Mouse (Mus musculus): Measurements from ENCODE around the gene Stim1. TPM values are rescaled to one million over a fixed set of nuclear protein-coding genes. Genes with fewer than 3 reads are reported as not detected.
"Not testable (repeated sequence)": the region's sequence is repeated elsewhere in the genome, so short reads cannot be mapped to it uniquely, and the experiment has no call there.

The Stim1 gene
- polyA plus RNA-seq, 1 experiment from 2014 or later, result 11.7 TPM

GRCm38 (mm10) chr7:102253631-102254030 lies 14.0 kb upstream of the Stim1 start:
- no peaks in the 10 kb centered on the region for H3K9me3 ChIP-seq
- ATAC-seq (ENCODE audit: low FRiP score), result no peak
- H3K4me3 ChIP-seq (replicated peaks), result no peak overlapping the region
- H3K27me3 ChIP-seq, result no peaks in the 10 kb centered on the region
- H3K4me1 ChIP-seq, result peaks cover 9% of the 10 kb centered on the region
- 96% methylated on average over 1 of the region's 1 CpGs for WGBS
- H3K4me2 ChIP-seq, result no peak overlapping the region
- H3K9ac ChIP-seq, result no peak overlapping the region
- H3K27ac ChIP-seq, result no peak overlapping the region
- no peaks in the 10 kb centered on the region for H3K36me3 ChIP-seq (replicated peaks)

- H3K27me3 ChIP-seq, result no peaks in the 10 kb centered on the region
- WGBS, result 82% methylated on average over 3 of the region's 3 CpGs
- H3K36me3 ChIP-seq (replicated peaks), result no peaks in the 10 kb centered on the region
- H3K27ac ChIP-seq, result no peak within 1 kb of the TSS
- no peak within 1 kb of the TSS for H3K4me2 ChIP-seq
- no peak within 1 kb of the TSS for H3K4me3 ChIP-seq (replicated peaks)
- no peak for ATAC-seq (ENCODE audit: low FRiP score)
- no peaks in the 10 kb centered on the region for H3K4me1 ChIP-seq
- H3K9ac ChIP-seq, result no peak within 1 kb of the TSS
- no peaks in the 10 kb centered on the region for H3K9me3 ChIP-seq
Observed at GRCm38 (mm10) chr7:102255954-102256353, 11.7 kb upstream of the Stim1 start, which contains the start of gene Rhog. Rhog (minus strand) TSS chr7:102256054.

DNA sequence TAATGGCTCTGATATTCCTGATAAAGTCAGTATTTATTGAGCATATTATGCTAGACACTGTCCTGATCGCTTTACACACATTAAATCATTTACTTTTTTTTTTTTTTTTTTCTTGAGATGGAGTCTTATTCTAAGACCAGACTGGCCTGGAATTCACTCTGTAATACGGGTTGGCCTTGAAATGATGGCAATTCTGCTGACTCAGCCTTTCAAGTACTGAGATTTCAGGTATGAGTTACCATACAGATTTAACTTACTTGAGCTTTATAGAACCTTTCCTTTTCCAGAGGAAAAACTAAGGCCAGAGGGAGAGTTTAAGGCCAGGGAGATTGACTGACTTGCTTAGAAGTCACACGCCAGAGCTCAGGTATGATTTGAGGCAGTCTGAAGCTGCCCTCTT lies 11.0 kb upstream of the Stim1 start:
- Histone ChIP-seq H3K27me3 (no peaks in the 10 kb centered on the region), H3K36me3 (replicated peaks) (no peaks in the 10 kb centered on the region), H3K9me3 (no peaks in the 10 kb centered on the region), H3K9ac (no peak overlapping the region), H3K4me2 (no peak overlapping the region), H3K27ac (no peak overlapping the region), H3K4me3 (replicated peaks) (no peak overlapping the region), H3K4me1 (no peaks in the 10 kb centered on the region)
- ATAC-seq (ENCODE audit: low FRiP score), result no peak
- 78% methylated on average over 3 of the region's 3 CpGs for WGBS

DNA sequence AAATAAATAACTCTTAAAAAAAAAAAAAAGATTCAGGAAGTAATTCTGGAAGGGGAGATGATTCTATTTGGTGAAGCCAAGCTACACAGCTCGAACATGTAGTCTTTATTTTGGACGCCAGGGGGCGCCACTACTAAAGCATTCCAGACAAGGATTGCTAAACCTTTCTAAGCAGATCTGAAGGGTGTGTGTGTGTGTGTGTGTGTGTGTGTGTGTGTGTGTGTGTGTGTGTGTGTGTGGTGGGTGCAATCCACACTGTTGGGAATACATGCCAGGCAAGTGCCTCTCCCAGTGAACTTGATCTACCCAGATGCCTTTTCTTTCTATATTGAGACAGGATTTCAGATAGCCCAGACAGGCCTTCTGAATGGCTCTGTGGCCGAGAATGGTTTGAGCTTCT lies 9.4 kb upstream of the Stim1 start:
- Histone ChIP-seq H3K9ac (no peak overlapping the region), H3K9me3 (no peaks in the 10 kb centered on the region), H3K27ac (no peak overlapping the region), H3K36me3 (replicated peaks) (no peaks in the 10 kb centered on the region), H3K27me3 (no peaks in the 10 kb centered on the region), H3K4me1 (no peaks in the 10 kb centered on the region), H3K4me2 (no peak overlapping the region), H3K4me3 (replicated peaks) (no peak overlapping the region)
- 13% methylated on average over 4 of the region's 4 CpGs for WGBS
- peak; percentile 70; the same call in 1 of the 2 replicates for ATAC-seq (ENCODE audit: low FRiP score)

DNA sequence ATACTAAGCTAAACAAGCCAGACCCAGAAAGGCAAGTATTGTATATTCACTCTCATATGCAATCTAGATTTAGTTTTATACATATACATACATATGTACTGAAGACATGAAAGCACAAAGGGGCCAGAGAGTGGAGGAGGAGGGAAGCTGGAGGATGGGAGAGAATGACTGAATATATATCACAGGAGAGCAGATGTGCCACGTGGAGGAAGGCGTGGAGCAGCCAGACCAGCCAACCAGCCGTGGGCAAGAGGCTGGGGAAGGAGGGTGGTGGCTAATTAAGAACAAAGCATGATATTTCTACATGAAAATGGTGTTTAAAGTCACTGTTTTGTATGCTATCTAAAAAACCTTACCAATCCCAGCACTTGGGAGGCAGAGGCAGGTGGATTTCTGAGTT lies 8.9 kb upstream of the Stim1 start:
- Histone ChIP-seq H3K4me1 (no peaks in the 10 kb centered on the region), H3K9me3 (no peaks in the 10 kb centered on the region), H3K9ac (no peak overlapping the region), H3K4me2 (no peak overlapping the region), H3K27me3 (no peaks in the 10 kb centered on the region), H3K27ac (no peak overlapping the region), H3K36me3 (replicated peaks) (no peaks in the 10 kb centered on the region), H3K4me3 (replicated peaks) (no peak overlapping the region)
- ATAC-seq (ENCODE audit: low FRiP score), result no peak
- 79% methylated on average over 3 of the region's 3 CpGs for WGBS

GRCm38 (mm10) chr7:102259716-102260479 lies 7.7 kb upstream of the Stim1 start:
- WGBS, result 81% methylated on average over 10 of the region's 10 CpGs
- no peaks in the 10 kb centered on the region for H3K36me3 ChIP-seq (replicated peaks)
- H3K4me2 ChIP-seq, result no peak overlapping the region
- no peak overlapping the region for H3K4me3 ChIP-seq (replicated peaks)
- H3K27ac ChIP-seq, result no peak overlapping the region
- no peaks in the 10 kb centered on the region for H3K9me3 ChIP-seq
- no peaks in the 10 kb centered on the region for H3K27me3 ChIP-seq
- no peak overlapping the region for H3K9ac ChIP-seq
- no peaks in the 10 kb centered on the region for H3K4me1 ChIP-seq
- no peak for ATAC-seq (ENCODE audit: low FRiP score)

DNA sequence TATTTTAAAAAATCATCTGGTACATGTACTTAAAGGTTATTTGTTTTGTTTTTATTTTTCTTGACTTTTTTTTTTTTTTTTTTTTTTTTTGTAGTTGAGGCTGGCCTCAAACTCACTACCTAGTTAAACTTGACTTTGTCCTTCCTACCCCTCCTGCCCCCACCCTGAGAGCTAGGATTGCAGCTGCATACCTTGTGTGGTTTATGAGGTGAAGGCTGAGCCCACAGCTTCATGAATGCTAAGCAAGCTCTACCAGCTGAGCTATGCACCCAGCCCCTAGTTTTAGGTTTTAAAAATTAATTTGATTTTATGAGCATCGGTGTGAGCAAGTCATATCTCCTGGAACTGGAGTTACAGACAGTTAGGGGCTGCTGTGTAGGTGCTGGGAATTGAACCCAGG lies 7.1 kb upstream of the Stim1 start:
- Histone ChIP-seq H3K27me3 (no peaks in the 10 kb centered on the region), H3K27ac (no peak overlapping the region), H3K4me1 (no peaks in the 10 kb centered on the region), H3K36me3 (replicated peaks) (no peaks in the 10 kb centered on the region), H3K4me2 (no peak overlapping the region), H3K4me3 (replicated peaks) (no peak overlapping the region), H3K9ac (no peak overlapping the region), H3K9me3 (no peaks in the 10 kb centered on the region)
- 87% methylated on average over 1 of the region's 1 CpGs for WGBS
- ATAC-seq (ENCODE audit: low FRiP score), result no peak

GRCm38 (mm10) chr7:102263020-102263419 lies 4.6 kb upstream of the Stim1 start:
- Histone ChIP-seq H3K9me3 (no peaks in the 10 kb centered on the region), H3K27ac (no peak overlapping the region), H3K4me2 (no peak overlapping the region), H3K27me3 (peaks cover under 1% of the 10 kb centered on the region; the same call in 1 of the 2 replicates), H3K36me3 (replicated peaks) (no peaks in the 10 kb centered on the region), H3K9ac (no peak overlapping the region), H3K4me3 (replicated peaks) (no peak overlapping the region), H3K4me1 (0 out of 2 replicates have a peak, but pooled peaks cover under 1% of the 10 kb centered on the region)
- WGBS, result 82% methylated on average over 2 of the region's 2 CpGs
- no peak for ATAC-seq (ENCODE audit: low FRiP score)

- not testable (repeated sequence) for H3K4me3 ChIP-seq (replicated peaks); H3K4me1 ChIP-seq; H3K4me2 ChIP-seq; H3K27ac ChIP-seq; H3K36me3 ChIP-seq (replicated peaks); H3K9me3 ChIP-seq; H3K9ac ChIP-seq; ATAC-seq (ENCODE audit: low FRiP score)
- H3K27me3 ChIP-seq, result peaks cover 10% of the 10 kb centered on the region
- 94% methylated on average over 10 of the region's 10 CpGs for WGBS
Observed at GRCm38 (mm10) chr7:102266021-102266400, 1.6 kb upstream of the Stim1 start.

DNA sequence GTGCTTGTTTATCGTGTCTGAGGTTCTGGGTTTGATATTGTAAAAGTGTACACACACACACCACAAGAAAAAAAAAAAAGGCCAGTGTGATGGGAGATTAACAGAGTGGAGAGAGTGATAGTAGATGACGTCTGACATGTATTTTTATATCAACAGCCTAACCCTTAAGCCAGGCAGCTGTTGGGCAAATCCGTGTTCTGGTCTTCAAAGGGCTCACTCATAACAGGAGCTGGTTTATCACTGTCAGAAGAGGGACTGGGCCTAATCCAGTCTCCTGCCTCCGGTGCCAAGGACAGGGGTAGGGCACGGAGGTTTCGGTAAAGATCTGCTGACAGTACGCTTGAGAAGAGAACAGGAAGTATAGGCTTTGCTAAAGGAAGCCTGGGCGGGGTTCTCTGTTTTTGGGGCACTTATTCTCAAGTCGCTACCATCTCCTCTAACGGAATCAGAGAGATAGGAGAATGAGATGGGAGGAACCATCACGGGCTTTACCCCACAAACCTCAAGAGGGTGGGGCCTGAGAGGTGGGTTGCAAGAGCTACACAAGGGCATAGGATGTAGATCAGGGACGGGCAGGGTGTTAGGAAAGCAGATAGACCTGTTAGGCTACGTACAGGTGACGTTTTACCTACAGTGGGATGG lies 1.1 kb upstream of the Stim1 start:
- Histone ChIP-seq H3K4me1 (peaks cover 9% of the 10 kb centered on the region; the same call in 1 of the 2 replicates), H3K27ac (no peak overlapping the region), H3K9ac (no peak overlapping the region), H3K27me3 (peaks cover 10% of the 10 kb centered on the region), H3K36me3 (replicated peaks) (no peaks in the 10 kb centered on the region), H3K9me3 (no peaks in the 10 kb centered on the region), H3K4me2 (no peak overlapping the region; the same call in 1 of the 2 replicates), H3K4me3 (replicated peaks) (peak overlapping the region; percentile 81)
- 52% methylated on average over 14 of the region's 14 CpGs for WGBS
- ATAC-seq (ENCODE audit: low FRiP score), result peak; percentile 47

GRCm38 (mm10) chr7:102267113-102267579 lies 460 bp upstream of the Stim1 start:
- H3K9ac ChIP-seq, result peak overlapping the region; percentile 76
- peak overlapping the region; percentile 95 for H3K4me2 ChIP-seq
- H3K27me3 ChIP-seq, result peaks cover 10% of the 10 kb centered on the region
- peak; percentile 93 for ATAC-seq (ENCODE audit: low FRiP score)
- H3K36me3 ChIP-seq (replicated peaks), result no peaks in the 10 kb centered on the region
- H3K27ac ChIP-seq, result peak overlapping the region; percentile 51; the same call in 1 of the 2 replicates
- WGBS, result under 1% methylated on average over 34 of the region's 34 CpGs
- peaks cover 9% of the 10 kb centered on the region; the same call in 1 of the 2 replicates for H3K4me1 ChIP-seq
- no peaks in the 10 kb centered on the region for H3K9me3 ChIP-seq
- H3K4me3 ChIP-seq (replicated peaks), result peak overlapping the region; percentile 81

GRCm38 (mm10) chr7:102268395-102268748 lies 766 bp downstream of the Stim1 start:
- Histone ChIP-seq H3K4me2 (peak overlapping the region; percentile 95), H3K9me3 (no peaks in the 10 kb centered on the region), H3K4me1 (peaks cover 9% of the 10 kb centered on the region; the same call in 1 of the 2 replicates), H3K27me3 (peaks cover 10% of the 10 kb centered on the region), H3K4me3 (replicated peaks) (peak overlapping the region; percentile 81), H3K9ac (peak overlapping the region; percentile 76), H3K36me3 (replicated peaks) (no peaks in the 10 kb centered on the region), H3K27ac (no peak overlapping the region)
- 10% methylated on average over 12 of the region's 12 CpGs for WGBS
- no peak for ATAC-seq (ENCODE audit: low FRiP score)
